Mouse (Mus musculus): ENCODE measurements around the gene Rad1. TPM values are rescaled to one million over a fixed set of nuclear protein-coding genes. Genes with fewer than 3 reads are reported as not detected.
"Not testable (repeated sequence)": the region's sequence is repeated elsewhere in the genome, so short reads cannot be mapped to it uniquely, and the experiment has no call there.

Gene Rad1
- total RNA-seq, 2 experiments from 2014 or later: 11.9 to 15.9 TPM

DNA sequence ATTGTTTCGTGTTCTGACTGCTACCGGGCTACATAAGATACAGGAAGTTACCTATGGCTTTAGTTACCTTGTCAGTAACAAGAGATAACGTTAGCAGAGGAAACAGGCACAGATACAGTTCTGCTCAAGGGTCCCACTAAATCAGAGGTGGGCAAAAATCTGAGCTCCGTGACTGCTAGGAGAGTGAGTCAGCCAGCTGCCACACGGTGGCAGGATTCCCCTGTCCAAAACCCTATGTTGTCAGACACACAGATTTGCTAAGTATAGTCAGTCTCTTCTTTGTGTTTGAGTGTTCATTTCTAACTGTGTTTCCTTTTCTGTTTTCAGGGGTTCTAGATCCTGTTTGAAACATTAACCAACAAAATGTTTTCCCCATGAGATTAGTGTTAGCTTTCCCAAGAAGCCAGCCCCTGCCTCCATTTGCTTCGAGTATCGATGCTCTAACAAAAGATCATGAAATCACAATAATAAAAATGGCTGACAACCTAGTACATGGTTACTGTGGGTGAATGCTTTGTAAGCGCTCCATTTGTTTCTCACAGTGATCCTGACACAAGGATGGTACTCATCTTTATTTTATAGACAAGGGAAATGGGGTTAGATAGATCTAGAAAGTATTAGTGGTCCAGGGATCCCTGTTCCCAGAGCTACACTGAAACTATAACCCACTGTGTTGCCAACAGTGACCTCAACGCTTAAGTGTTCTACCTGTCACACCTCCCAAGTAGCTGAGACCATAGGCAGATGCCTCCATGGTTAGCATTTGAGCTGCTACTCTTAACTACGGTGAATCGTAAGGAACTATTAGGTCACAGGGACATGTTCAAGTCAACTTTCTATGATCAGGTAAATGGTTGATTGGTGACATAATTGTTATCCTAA, 15.3 kb downstream of the Rad1 start:
- peak; percentile 70 for DNase-seq
- intact Hi-C loops (cut with DNase I): loop anchor here (5.0 to 10.0 kb wide), 2 partner anchors 214 to 401 kb away; partner anchors contain the start of gene Rai14

DNA sequence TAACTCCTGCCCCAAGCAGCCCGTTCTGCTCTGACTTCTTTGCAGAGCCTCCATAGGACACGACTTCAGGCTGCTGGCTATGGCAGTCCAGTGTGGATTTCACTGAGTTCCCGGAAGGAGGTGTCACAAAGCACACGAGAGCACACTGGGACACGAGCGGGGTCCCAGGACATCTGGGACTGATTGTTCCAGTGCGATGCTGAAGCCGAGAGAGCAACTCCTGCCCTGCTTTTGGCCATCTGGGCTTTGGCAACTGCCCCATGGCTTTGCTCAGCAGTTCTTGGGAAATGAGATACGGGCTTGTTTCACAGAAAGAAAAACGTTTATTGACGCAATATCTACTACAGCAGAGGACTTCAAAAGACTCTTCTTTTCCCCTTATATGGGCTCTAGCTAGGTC, 20.3 kb downstream of the Rad1 start:
- DNase-seq: peak; percentile 6
- intact Hi-C loops (cut with DNase I): loop anchor here (10.0 kb wide), 1 partner anchor 209 kb away; the partner anchor contains the start of gene Rai14

- intact Hi-C loops (cut with DNase I): no loop called here
- DNase-seq: no peak
Observed at GRCm38 (mm10) chr15:10515166-10515565, 29.3 kb downstream of the Rad1 start.

DNA sequence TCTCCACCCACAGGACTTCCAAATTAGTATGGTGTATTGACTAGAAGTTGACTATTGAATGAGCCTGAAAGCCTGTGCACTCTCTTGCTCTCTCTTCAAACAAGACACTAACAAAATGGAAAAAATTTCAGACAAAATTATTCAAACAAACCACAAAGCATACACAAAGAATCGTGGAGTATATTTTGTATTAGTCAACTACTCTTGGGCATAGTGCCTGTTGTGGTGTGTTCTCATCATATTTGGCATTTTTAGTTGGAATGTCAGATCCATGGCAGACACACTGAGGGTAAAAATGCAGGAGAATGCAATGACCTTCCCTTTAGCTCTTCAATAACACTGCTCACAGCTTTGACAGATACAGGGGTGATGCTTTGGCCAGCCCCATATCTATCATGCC, 40.1 kb downstream of the Rad1 start:
- DNase-seq: no peak
- intact Hi-C loops (cut with DNase I): no loop called here

DNA sequence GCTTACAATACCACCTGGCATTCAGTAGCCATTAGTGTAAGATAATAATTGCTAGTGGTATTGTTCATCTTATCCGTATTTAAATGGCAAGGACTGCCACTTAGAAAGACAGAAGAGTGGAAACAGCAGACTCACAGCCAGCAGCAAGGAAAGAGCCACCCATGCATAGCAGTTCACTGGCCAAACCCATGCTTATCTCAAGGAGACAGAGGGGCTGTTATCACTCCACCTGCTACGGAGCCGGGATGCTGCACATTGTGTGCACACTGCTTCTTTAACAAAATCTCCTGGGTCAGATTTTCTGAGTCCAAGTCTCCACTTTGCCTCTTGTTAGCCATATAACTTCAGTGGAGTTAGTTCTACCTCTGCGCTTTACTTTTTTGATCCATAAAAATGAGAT, 45.5 kb downstream of the Rad1 start:
- intact Hi-C loops (cut with DNase I): no loop called here
- DNase-seq: no peak

- intact Hi-C loops (cut with DNase I): not testable (repeated sequence)
- peak; percentile 30 for DNase-seq
Observed at GRCm38 (mm10) chr15:10533361-10533760, 47.5 kb downstream of the Rad1 start.

- no peak for DNase-seq
- intact Hi-C loops (cut with DNase I): no loop called here
Observed at GRCm38 (mm10) chr15:10534591-10534990, 48.8 kb downstream of the Rad1 start.

GRCm38 (mm10) chr15:10535969-10536368, 50.2 kb downstream of the Rad1 start:
- intact Hi-C loops (cut with DNase I): no loop called here
- no peak for DNase-seq

- intact Hi-C loops (cut with DNase I): no loop called here
Observed at GRCm38 (mm10) chr15:10540271-10541088, 54.7 kb downstream of the Rad1 start.

More at GRCm38 (mm10) chr15:10540271-10541088, 54.7 kb downstream of the Rad1 start:
- no peak for DNase-seq

Other genes with a start within 250 kb of the Rad1 start
- not detected for gene Gm21973, start 160.6 kb upstream of the Rad1 start, total RNA-seq (2021)
- not detected for gene Agxt2, start 127.5 kb upstream of the Rad1 start, total RNA-seq (2021)
- 10 to 100 TPM; 15.4 to 20.9 TPM for gene Dnajc21, start 15.5 kb upstream of the Rad1 start, total RNA-seq (2021)
- gene Brix1, start 71 bp upstream of the Rad1 start, total RNA-seq (2021): 10 to 100 TPM; 24.3 to 26.0 TPM
- gene Ttc23l, start 72.7 kb downstream of the Rad1 start, total RNA-seq (2021): not detected
- gene Rai14, start 228.6 kb downstream of the Rad1 start, total RNA-seq (2021): 10 to 100 TPM; 16.6 to 19.4 TPM